Comparison of ENCODE assay signal across 10 mouse cellular contexts in the genomic region with DNA sequence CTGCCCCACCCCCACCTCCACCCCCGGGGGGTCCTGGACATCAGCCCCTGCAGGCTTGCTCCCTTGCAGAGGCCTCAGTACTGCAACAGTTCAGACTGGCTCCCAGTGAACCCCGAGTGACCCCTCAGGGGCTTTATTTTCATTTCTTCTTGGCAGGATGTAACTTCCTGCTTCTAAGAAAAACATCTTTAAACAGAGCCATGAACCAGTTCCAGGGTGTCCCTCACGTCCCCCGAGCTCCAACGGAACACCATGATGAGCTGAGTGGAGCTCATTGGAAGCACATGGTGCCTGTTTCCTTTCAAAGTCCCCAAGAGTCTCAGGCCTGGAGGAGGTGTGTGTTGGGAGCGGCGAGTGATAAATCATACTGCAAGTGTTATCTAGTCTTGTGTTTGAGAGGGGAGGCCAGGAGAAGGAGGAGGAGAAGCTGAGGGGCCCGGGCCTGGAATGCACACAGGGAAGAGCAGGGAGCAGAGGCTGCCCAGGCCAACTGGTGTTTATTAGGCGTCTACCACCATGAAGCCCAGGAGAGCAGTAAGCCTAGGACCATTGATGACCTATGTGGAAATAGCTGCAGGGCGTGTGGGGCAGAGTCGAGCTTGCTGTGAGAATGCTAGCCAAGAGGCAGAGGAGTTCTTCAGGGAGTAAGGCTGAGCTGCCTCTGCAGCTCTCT.
A peak's percentile ranks its signal among the peaks of the same experiment; 100 is the strongest.
DNase-seq lines count a peak whose midpoint lies in the region; ATAC-seq lines count a peak whose summit lies in the region.
"Had no signal": no experiment of that assay in that cellular context is flagged by ENCODE, and none has a peak within 500 bp of the region (broad histone marks: within the 10 kb centered on the region; RNA-seq: fewer than 3 reads in every experiment).

No protein-coding gene starts in this region.

- peaks cover 41% of the 10 kb centered on the region for H3K4me1 ChIP-seq in neural tube, embryonic 15.5 days
- peaks cover 15% of the 10 kb centered on the region for H3K4me1 ChIP-seq in heart, embryonic 16.5 days (ENCODE audit: control insufficient read depth, insufficient read depth, low read length)
- H3K4me1 ChIP-seq in limb, embryonic 12.5 days (replicated peaks) = peaks cover 51% of the 10 kb centered on the region
- peaks cover 13% of the 10 kb centered on the region for H3K4me1 ChIP-seq in stomach, embryonic 15.5 days
- no peaks in the 10 kb centered on the region for H3K4me1 ChIP-seq in hindbrain, embryonic 11.5 days (replicated peaks; ENCODE audit: control insufficient read depth, insufficient read depth, low read length)
- H3K4me1 ChIP-seq: megakaryocyte, embryonic 14.5 days had no signal

- H3K9ac ChIP-seq in neural tube, embryonic 15.5 days (replicated peaks) = no peak overlapping the region
- H3K9ac ChIP-seq in heart, embryonic 16.5 days (ENCODE audit: low read length) = no peak overlapping the region
- H3K9ac ChIP-seq in limb, embryonic 12.5 days (replicated peaks) = no peak overlapping the region
- H3K9ac ChIP-seq in stomach, embryonic 15.5 days = no peak overlapping the region
- H3K9ac ChIP-seq in hindbrain, embryonic 11.5 days (ENCODE audit: low read depth, low read length) = no peak overlapping the region

- no peak for ATAC-seq in neural tube, embryonic 15.5 days (ENCODE audit: low FRiP score)
- ATAC-seq in heart, embryonic 16.5 days (replicated peaks; ENCODE audit: extremely low read depth, insufficient read depth, low FRiP score) = peak; percentile 61; the same call in 1 of the 2 replicates
- ATAC-seq in limb, embryonic 12.5 days (ENCODE audit: insufficient number of reproducible peaks, insufficient read depth, low FRiP score, low TSS enrichment, low read depth) = peak; percentile 8; the same call in 1 of the 2 replicates
- ATAC-seq in stomach, embryonic 15.5 days (ENCODE audit: insufficient read depth, low FRiP score, low read depth) = peak; percentile 65
- ATAC-seq in hindbrain, embryonic 11.5 days (ENCODE audit: low FRiP score) = no peak

- H3K4me3 ChIP-seq in neural tube, embryonic 15.5 days (replicated peaks) = no peak overlapping the region
- no peak overlapping the region for H3K4me3 ChIP-seq in heart, embryonic 16.5 days (ENCODE audit: low read length)
- no peak overlapping the region for H3K4me3 ChIP-seq in limb, embryonic 12.5 days (replicated peaks)
- H3K4me3 ChIP-seq in stomach, embryonic 15.5 days (replicated peaks) = no peak overlapping the region
- H3K4me3 ChIP-seq in hindbrain, embryonic 11.5 days (ENCODE audit: low read depth, low read length) = no peak overlapping the region
- H3K4me3 ChIP-seq: megakaryocyte, embryonic 14.5 days had no signal

- 61% methylated on average over 11 of the region's 11 CpGs for WGBS in neural tube, embryonic 15.5 days
- 29% methylated on average over 11 of the region's 11 CpGs for WGBS in heart, embryonic 16.5 days
- WGBS in limb, embryonic 12.5 days = 26% methylated on average over 11 of the region's 11 CpGs
- 17% methylated on average over 11 of the region's 11 CpGs for WGBS in stomach, embryonic 15.5 days
- 56% methylated on average over 11 of the region's 11 CpGs for WGBS in hindbrain, embryonic 11.5 days

- no peaks in the 10 kb centered on the region for H3K36me3 ChIP-seq in neural tube, embryonic 15.5 days
- H3K36me3 ChIP-seq in heart, embryonic 16.5 days (ENCODE audit: control insufficient read depth, insufficient read depth) = no peaks in the 10 kb centered on the region
- no peaks in the 10 kb centered on the region for H3K36me3 ChIP-seq in limb, embryonic 12.5 days
- no peaks in the 10 kb centered on the region for H3K36me3 ChIP-seq in stomach, embryonic 15.5 days
- H3K36me3 ChIP-seq in hindbrain, embryonic 11.5 days (ENCODE audit: control insufficient read depth, insufficient read depth, low read length) = no peaks in the 10 kb centered on the region

- peak; percentile 42 for DNase-seq in neural tube, embryonic 10.5 days (ENCODE audit: extremely low spot score, low spot score)
- DNase-seq in Muller cell, postnatal 12 days (ENCODE audit: inconsistent ontology term) = no peak
- no peak for DNase-seq in hindbrain, embryonic 11.5 days (ENCODE audit: low spot score)
- DNase-seq in layer of hippocampus, postnatal 25 days (ENCODE audit: extremely low spot score in 1 of 2, low spot score in 1 of 2) = no peak
- DNase-seq: cerebellum, adult 8-10 months had no signal

- H3K27me3 ChIP-seq in neural tube, embryonic 15.5 days (replicated peaks) = no peaks in the 10 kb centered on the region
- H3K27me3 ChIP-seq in heart, embryonic 16.5 days (ENCODE audit: control insufficient read depth, insufficient read depth, low read length) = no peaks in the 10 kb centered on the region
- no peaks in the 10 kb centered on the region for H3K27me3 ChIP-seq in limb, embryonic 12.5 days
- no peaks in the 10 kb centered on the region for H3K27me3 ChIP-seq in stomach, embryonic 15.5 days (replicated peaks)
- no peaks in the 10 kb centered on the region for H3K27me3 ChIP-seq in hindbrain, embryonic 11.5 days (ENCODE audit: control insufficient read depth, insufficient read depth, low read length)
- H3K27me3 ChIP-seq: megakaryocyte, embryonic 14.5 days had no signal

- no peak overlapping the region; the same call in 1 of the 2 replicates for H3K27ac ChIP-seq in neural tube, embryonic 15.5 days (replicated peaks)
- H3K27ac ChIP-seq in heart, embryonic 16.5 days (ENCODE audit: low read length) = peak overlapping the region; percentile 56; the same call in 1 of the 2 replicates
- 0 out of 2 replicates have a peak overlapping the region, but pooled peaks have one; percentile 50 for H3K27ac ChIP-seq in limb, embryonic 12.5 days
- H3K27ac ChIP-seq in stomach, embryonic 15.5 days = peak overlapping the region; percentile 49; the same call in 1 of the 2 replicates
- H3K27ac ChIP-seq in hindbrain, embryonic 11.5 days (ENCODE audit: low read depth, low read length) = no peak overlapping the region

- no peaks in the 10 kb centered on the region for H3K9me3 ChIP-seq in neural tube, embryonic 15.5 days (replicated peaks)
- no peaks in the 10 kb centered on the region for H3K9me3 ChIP-seq in heart, embryonic 16.5 days (replicated peaks; ENCODE audit: control insufficient read depth, low read length)
- no peaks in the 10 kb centered on the region for H3K9me3 ChIP-seq in limb, embryonic 12.5 days
- no peaks in the 10 kb centered on the region for H3K9me3 ChIP-seq in stomach, embryonic 15.5 days
- no peaks in the 10 kb centered on the region for H3K9me3 ChIP-seq in hindbrain, embryonic 11.5 days (ENCODE audit: control insufficient read depth, low read length)

- no peak overlapping the region for H3K4me2 ChIP-seq in neural tube, embryonic 15.5 days
- no peak overlapping the region for H3K4me2 ChIP-seq in heart, embryonic 16.5 days (ENCODE audit: low read depth, low read length)
- no peak overlapping the region for H3K4me2 ChIP-seq in limb, embryonic 12.5 days
- H3K4me2 ChIP-seq in stomach, embryonic 15.5 days = no peak overlapping the region
- no peak overlapping the region for H3K4me2 ChIP-seq in hindbrain, embryonic 11.5 days (replicated peaks; ENCODE audit: low read depth, low read length)

Comparison
In these comparisons a context has a peak if more than half of its experiments do, and no peak if none do; other contexts are left out.
1. ATAC-seq: peak in heart, embryonic 16.5 days (single experiment), limb, embryonic 12.5 days (single experiment) and stomach, embryonic 15.5 days (single experiment); none in neural tube, embryonic 15.5 days (single experiment) and hindbrain, embryonic 11.5 days (single experiment).
2. H3K27ac ChIP-seq: peak in heart, embryonic 16.5 days (single experiment), limb, embryonic 12.5 days (single experiment) and stomach, embryonic 15.5 days (single experiment); none in neural tube, embryonic 15.5 days (single experiment) and hindbrain, embryonic 11.5 days (single experiment).